Mouse (Mus musculus): ENCODE results near the gene Cops4. TPM values are rescaled to one million over a fixed set of nuclear protein-coding genes. Genes with fewer than 3 reads are reported as not detected.

The Cops4 gene
- polyA plus RNA-seq, 1 experiment = 115 TPM

GRCm38 (mm10) chr5:100557019-100557418 is 38.9 kb downstream of the Cops4 start:
- Histone ChIP-seq H3K4me1 (ENCODE audit: control insufficient read depth, insufficient read depth, low read length) (no peaks in the 10 kb centered on the region), H3K4me3 (ENCODE audit: insufficient read depth, low read length) (no peak overlapping the region), H3K27ac (ENCODE audit: insufficient read depth, low read length) (no peak overlapping the region)
- TF ChIP-seq CTCF (IDR thresholded peaks at IDR 0.05; ENCODE audit: borderline replicate concordance, insufficient read depth, low read length) (no peak), POLR2A (IDR thresholded peaks at IDR 0.05; ENCODE audit: low read depth, low read length) (no peak)

GRCm38 (mm10) chr5:100557537-100557936 is 39.4 kb downstream of the Cops4 start:
- no peak for TF ChIP-seq CTCF (IDR thresholded peaks at IDR 0.05; ENCODE audit: borderline replicate concordance, insufficient read depth, low read length)
- TF ChIP-seq POLR2A (IDR thresholded peaks at IDR 0.05; ENCODE audit: low read depth, low read length) = no peak
- H3K4me3 ChIP-seq (ENCODE audit: insufficient read depth, low read length) = no peak overlapping the region
- no peak overlapping the region for H3K27ac ChIP-seq (ENCODE audit: insufficient read depth, low read length)
- H3K4me1 ChIP-seq (ENCODE audit: control insufficient read depth, insufficient read depth, low read length) = no peaks in the 10 kb centered on the region

- Histone ChIP-seq H3K4me1 (ENCODE audit: control insufficient read depth, insufficient read depth, low read length) (no peaks in the 10 kb centered on the region), H3K27ac (ENCODE audit: insufficient read depth, low read length) (no peak overlapping the region), H3K4me3 (ENCODE audit: insufficient read depth, low read length) (no peak overlapping the region)
- no peak for TF ChIP-seq CTCF (IDR thresholded peaks at IDR 0.05; ENCODE audit: borderline replicate concordance, insufficient read depth, low read length)
- TF ChIP-seq POLR2A (IDR thresholded peaks at IDR 0.05; ENCODE audit: low read depth, low read length) = no peak
These were observed 40.7 kb downstream of the Cops4 start for GRCm38 (mm10) chr5:100558783-100559182.

DNA sequence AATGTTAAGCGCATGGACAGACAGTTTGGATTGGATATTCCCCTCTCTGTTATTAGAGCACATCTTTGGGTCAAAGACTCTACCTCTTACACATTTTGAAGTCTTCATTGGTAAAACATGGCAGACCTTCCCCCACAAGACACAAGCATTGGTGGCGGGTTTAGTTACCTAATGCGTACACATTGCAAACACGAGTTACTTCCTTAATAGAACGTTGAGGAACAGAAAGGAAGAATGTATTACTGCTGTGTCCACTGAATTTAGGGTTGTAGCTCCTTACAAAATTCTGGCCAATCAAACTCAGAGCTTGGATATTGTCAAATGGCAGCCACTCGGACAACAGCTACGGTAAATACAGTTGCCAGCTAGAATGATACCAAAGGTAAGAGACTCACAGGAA is 41.2 kb downstream of the Cops4 start:
- H3K27ac ChIP-seq (ENCODE audit: insufficient read depth, low read length) = no peak overlapping the region
- TF ChIP-seq POLR2A (IDR thresholded peaks at IDR 0.05; ENCODE audit: low read depth, low read length) (no peak), CTCF (IDR thresholded peaks at IDR 0.05; ENCODE audit: borderline replicate concordance, insufficient read depth, low read length) (no peak)
- H3K4me1 ChIP-seq (ENCODE audit: control insufficient read depth, insufficient read depth, low read length) = no peaks in the 10 kb centered on the region
- H3K4me3 ChIP-seq (ENCODE audit: insufficient read depth, low read length) = no peak overlapping the region

DNA sequence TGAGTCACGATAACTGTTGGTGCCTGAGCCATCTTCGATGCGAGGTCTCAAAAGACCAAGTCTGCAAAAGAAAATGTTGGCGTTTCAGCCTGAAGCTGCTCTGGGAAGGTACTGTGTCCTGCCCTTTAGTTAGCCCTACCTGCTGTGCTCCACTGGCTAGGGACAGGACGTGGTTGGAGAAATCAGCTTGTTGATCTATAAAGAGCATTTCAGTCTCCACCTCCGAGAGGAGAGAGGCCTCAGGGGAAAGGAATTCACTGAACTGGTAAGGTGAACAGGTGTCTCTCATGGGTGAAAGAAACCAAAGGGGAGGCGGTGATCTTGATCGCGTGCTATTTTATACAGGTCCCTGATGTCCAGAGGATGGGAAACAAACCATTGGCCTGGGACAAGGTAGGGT is 44.6 kb downstream of the Cops4 start:
- Histone ChIP-seq H3K4me1 (ENCODE audit: control insufficient read depth, insufficient read depth, low read length) (no peaks in the 10 kb centered on the region; the same call in 1 of the 2 replicates), H3K27ac (ENCODE audit: insufficient read depth, low read length) (no peak overlapping the region), H3K4me3 (ENCODE audit: insufficient read depth, low read length) (no peak overlapping the region)
- TF ChIP-seq POLR2A (IDR thresholded peaks at IDR 0.05; ENCODE audit: low read depth, low read length) = no peak
- TF ChIP-seq CTCF (IDR thresholded peaks at IDR 0.05; ENCODE audit: borderline replicate concordance, insufficient read depth, low read length) = no peak

DNA sequence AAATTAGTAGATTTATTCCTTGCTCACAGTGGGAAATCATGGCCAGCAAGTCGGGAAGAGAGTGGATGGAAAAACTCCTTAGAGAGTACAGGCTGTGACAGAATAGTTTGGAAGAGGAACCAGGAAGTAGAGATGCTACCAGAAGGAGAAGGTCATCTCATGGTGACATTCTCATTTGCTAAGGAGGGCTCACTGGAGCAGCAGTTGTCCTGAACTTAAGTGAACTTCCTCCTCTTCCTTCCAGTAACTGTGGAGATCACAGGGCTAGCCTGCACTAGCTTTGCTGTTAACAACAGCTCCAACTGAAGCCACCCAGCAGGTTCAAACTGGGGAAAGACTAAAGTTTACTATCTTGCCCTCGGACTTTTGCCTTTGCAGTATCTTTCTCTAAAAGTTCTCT is 48.7 kb downstream of the Cops4 start:
- no peak overlapping the region for H3K4me3 ChIP-seq (ENCODE audit: insufficient read depth, low read length)
- H3K4me1 ChIP-seq (ENCODE audit: control insufficient read depth, insufficient read depth, low read length) = peaks cover 3% of the 10 kb centered on the region
- TF ChIP-seq POLR2A (IDR thresholded peaks at IDR 0.05; ENCODE audit: low read depth, low read length) = no peak
- TF ChIP-seq CTCF (IDR thresholded peaks at IDR 0.05; ENCODE audit: borderline replicate concordance, insufficient read depth, low read length) = no peak
- peak overlapping the region; percentile 79 for H3K27ac ChIP-seq (ENCODE audit: insufficient read depth, low read length)

DNA sequence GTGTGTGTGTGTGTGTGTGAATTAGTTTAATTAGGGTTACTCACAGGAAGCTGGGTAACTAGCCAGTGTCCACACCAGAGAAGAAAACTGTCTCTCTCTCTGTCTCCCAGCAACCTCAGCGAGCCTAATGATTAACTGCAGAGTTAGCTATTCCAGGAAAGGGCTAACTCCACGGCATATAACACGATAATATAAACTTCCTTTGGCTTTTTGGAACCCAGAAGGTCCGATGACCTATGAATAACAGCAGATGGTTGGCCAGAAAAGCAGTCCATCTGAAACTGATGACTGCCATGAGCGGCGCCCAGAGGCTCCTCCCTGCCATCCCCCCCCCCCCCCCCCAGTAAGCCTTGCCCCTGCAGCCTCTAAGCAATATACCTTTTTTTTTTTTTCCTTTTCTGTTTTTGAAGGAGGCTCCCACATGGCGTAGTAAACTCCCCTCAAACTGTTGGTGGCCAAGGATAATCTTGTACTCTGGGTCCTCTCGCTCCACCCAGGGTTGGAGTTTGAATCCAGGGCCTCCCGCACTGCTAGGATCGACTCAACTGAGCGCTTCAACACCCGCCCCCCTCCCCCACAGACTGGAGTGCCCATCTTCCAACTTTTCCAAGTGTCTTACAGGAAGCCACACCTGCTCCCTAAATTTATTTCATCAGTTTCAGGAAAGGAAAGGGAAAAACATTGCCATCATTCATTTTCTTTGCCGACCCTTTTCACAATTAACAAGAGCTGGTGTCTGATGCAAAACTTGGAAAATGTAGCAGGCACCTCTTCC is 49.3 kb downstream of the Cops4 start:
- peak overlapping the region; percentile 79 for H3K27ac ChIP-seq (ENCODE audit: insufficient read depth, low read length)
- no peak for TF ChIP-seq CTCF (IDR thresholded peaks at IDR 0.05; ENCODE audit: borderline replicate concordance, insufficient read depth, low read length)
- TF ChIP-seq POLR2A (IDR thresholded peaks at IDR 0.05; ENCODE audit: low read depth, low read length) = no peak
- no peak overlapping the region for H3K4me3 ChIP-seq (ENCODE audit: insufficient read depth, low read length)
- peaks cover 3% of the 10 kb centered on the region for H3K4me1 ChIP-seq (ENCODE audit: control insufficient read depth, insufficient read depth, low read length)

DNA sequence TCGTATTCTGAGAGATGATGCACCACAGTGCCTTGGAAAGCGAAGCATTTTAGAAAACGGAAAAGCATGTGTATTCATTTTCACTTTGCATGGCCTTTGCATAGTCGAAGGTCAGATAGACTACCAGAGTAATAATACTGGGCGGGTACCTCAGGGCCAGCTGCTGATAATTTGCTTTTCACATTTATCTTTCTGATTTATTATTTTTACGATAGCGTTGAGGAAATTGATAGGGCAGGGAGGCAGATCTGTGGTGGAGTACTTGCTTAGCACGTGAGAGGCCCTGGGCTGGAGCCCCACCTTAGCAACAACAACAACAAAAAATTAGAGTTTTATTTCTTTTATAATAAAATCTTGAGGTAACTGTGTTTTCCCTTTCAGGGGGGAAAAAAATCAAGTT is 50.1 kb downstream of the Cops4 start:
- Histone ChIP-seq H3K4me1 (ENCODE audit: control insufficient read depth, insufficient read depth, low read length) (peaks cover 3% of the 10 kb centered on the region), H3K4me3 (ENCODE audit: insufficient read depth, low read length) (no peak overlapping the region), H3K27ac (ENCODE audit: insufficient read depth, low read length) (peak overlapping the region; percentile 31; the same call in 1 of the 2 replicates)
- TF ChIP-seq CTCF (IDR thresholded peaks at IDR 0.05; ENCODE audit: borderline replicate concordance, insufficient read depth, low read length) = no peak
- no peak for TF ChIP-seq POLR2A (IDR thresholded peaks at IDR 0.05; ENCODE audit: low read depth, low read length)

GRCm38 (mm10) chr5:100568802-100569201 is 50.7 kb downstream of the Cops4 start:
- H3K27ac ChIP-seq (ENCODE audit: insufficient read depth, low read length) = no peak overlapping the region
- no peak overlapping the region for H3K4me3 ChIP-seq (ENCODE audit: insufficient read depth, low read length)
- TF ChIP-seq CTCF (IDR thresholded peaks at IDR 0.05; ENCODE audit: borderline replicate concordance, insufficient read depth, low read length) (no peak), POLR2A (IDR thresholded peaks at IDR 0.05; ENCODE audit: low read depth, low read length) (no peak)
- H3K4me1 ChIP-seq (ENCODE audit: control insufficient read depth, insufficient read depth, low read length) = peaks cover 3% of the 10 kb centered on the region

DNA sequence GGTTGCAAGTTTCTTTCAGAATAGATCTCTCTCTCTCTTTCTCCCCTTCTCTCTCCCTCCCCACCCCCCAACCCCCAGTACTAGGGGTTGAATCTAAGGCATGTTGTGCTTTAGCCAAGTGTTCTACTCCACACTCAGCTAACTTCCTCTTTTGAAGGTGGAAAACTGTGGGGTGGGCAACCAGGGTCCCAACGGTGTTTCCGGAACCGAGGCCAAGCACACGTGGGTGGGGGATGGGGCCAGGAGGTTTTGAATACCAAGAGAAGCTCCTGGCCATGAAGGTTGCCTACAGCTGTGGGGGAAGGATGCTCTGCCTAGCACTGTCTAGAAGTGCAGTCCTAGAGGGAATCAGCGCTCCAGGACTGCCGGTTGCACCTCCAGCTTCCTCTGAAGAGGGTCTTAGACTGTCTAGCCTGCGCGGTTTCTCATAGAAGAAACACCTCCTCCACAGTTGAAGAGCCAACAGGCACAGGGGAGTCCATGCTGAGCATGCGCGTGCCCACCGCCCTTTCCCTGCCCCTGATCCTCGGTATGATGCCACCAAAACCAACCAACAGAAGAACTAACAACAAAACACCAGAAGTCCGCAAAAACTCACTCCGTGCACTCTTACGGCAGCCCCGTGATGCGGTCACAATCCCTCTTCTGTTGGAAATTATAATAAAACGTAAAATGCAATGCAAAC is 51.3 kb downstream of the Cops4 start:
- no peak overlapping the region for H3K4me3 ChIP-seq (ENCODE audit: insufficient read depth, low read length)
- no peak for TF ChIP-seq POLR2A (IDR thresholded peaks at IDR 0.05; ENCODE audit: low read depth, low read length)
- H3K27ac ChIP-seq (ENCODE audit: insufficient read depth, low read length) = no peak overlapping the region
- peaks cover 3% of the 10 kb centered on the region for H3K4me1 ChIP-seq (ENCODE audit: control insufficient read depth, insufficient read depth, low read length)

Data from embryonic fibroblast, embryonic 13.5 days (primary cell).